In the genomic region with DNA sequence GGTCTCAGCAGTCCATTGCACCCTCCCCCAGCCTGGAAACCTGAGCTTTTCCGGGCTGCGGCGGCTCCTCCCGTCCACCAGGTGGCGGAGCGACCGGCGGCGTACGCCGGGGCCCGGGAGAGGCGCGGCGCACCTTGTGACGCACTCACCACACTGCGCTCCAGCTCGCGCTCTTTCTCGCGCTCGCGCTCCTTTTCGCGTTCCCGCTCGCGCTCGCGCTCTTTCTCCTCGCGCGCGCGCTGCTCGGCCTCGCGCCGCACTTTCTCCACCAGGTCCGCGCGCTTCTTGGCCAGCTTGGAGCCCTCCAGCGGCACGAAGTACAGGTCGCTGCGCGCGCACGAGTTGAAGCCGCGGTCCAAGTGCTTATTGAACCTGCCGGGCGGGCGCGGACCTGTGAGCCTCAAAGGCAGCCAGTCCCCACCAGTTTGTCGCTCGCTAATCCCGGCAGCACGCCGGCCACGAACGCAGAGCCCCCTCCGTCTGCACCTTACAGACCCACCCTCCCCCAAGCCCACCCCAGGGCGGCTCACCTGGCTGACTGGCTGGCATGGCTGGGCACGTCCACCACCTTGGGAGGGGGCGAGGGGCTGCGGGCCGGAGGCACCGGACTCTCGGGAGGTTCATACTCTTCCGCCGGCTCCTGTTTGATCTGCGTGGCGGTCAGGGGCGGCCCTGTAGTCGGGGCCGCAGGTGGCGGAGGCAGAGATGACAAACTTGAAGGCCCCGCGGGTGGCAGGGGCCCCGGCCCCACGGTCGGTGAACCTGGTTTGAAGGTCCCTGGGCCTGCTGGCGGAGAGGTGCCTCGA, we compare ENCODE assay signal across 8 mouse cellular contexts. TPM values are rescaled to one million over a fixed set of nuclear protein-coding genes. Genes with fewer than 3 reads are reported as not detected.
A peak's percentile ranks its signal among the peaks of the same experiment; 100 is the strongest.
DNase-seq lines count a peak whose midpoint lies in the region; ATAC-seq and TF ChIP-seq lines count a peak whose summit lies in the region.

No protein-coding gene starts in this region.

- H3K9ac ChIP-seq in heart, embryonic 13.5 days = peak overlapping the region; percentile 96
- H3K9ac ChIP-seq in kidney, postnatal 0 days (ENCODE audit: low read depth, low read length) = peak overlapping the region; percentile 86
- peak overlapping the region; percentile 76 for H3K9ac ChIP-seq in liver, embryonic 11.5 days (ENCODE audit: low read depth, low read length)

- peaks cover 63% of the 10 kb centered on the region for H3K36me3 ChIP-seq in heart, embryonic 13.5 days
- H3K36me3 ChIP-seq in kidney, postnatal 0 days (ENCODE audit: insufficient read depth, low read length) = peaks cover 42% of the 10 kb centered on the region
- H3K36me3 ChIP-seq in liver, embryonic 11.5 days (ENCODE audit: control insufficient read depth, insufficient read depth, low read length) = peaks cover 2% of the 10 kb centered on the region; the same call in 1 of the 2 replicates
- peaks cover 4% of the 10 kb centered on the region for H3K36me3 ChIP-seq in myocyte (ENCODE audit: control insufficient read depth, insufficient read depth)

- peak; percentile 94 for TF ChIP-seq CTCF in kidney, postnatal 0 days (IDR thresholded peaks at IDR 0.05; ENCODE audit: low read depth)

- peak overlapping the region; percentile 98 for H3K4me2 ChIP-seq in heart, embryonic 13.5 days
- peak overlapping the region; percentile 99 for H3K4me2 ChIP-seq in kidney, postnatal 0 days (ENCODE audit: low read length)
- peak overlapping the region; percentile 86 for H3K4me2 ChIP-seq in liver, embryonic 11.5 days
- peak overlapping the region; percentile 58 for H3K4me2 ChIP-seq in myocyte (ENCODE audit: low read depth)

- peaks cover 10% of the 10 kb centered on the region for H3K79me2 ChIP-seq in myocyte (ENCODE audit: control insufficient read depth, insufficient read depth)

- peak overlapping the region; percentile 64 for H3K27ac ChIP-seq in brown adipose tissue, adult 24 weeks (replicated peaks; ENCODE audit: low read depth, low read length)
- peak overlapping the region; percentile 89 for H3K27ac ChIP-seq in heart, embryonic 13.5 days (replicated peaks)
- peak overlapping the region; percentile 93 for H3K27ac ChIP-seq in kidney, postnatal 0 days
- peak overlapping the region; percentile 72 for H3K27ac ChIP-seq in liver, embryonic 11.5 days (ENCODE audit: low read depth, low read length)

- peak; percentile 79 for ATAC-seq in erythroid progenitor cell, adult 5-6 weeks (replicated peaks; ENCODE audit: low FRiP score, poor library complexity, severe bottlenecking)
- ATAC-seq in heart, embryonic 13.5 days (ENCODE audit: extremely low read depth, insufficient number of reproducible peaks, low FRiP score, low TSS enrichment) = peak; percentile 77
- ATAC-seq in kidney, postnatal 0 days (replicated peaks; ENCODE audit: low FRiP score, low read depth) = peak; percentile 84
- ATAC-seq in liver, embryonic 11.5 days (replicated peaks; ENCODE audit: low FRiP score) = peak; percentile 80

- TF ChIP-seq POLR2A in myocyte (IDR thresholded peaks at IDR 0.05; ENCODE audit: insufficient read length, low read depth) = peak; percentile 70

- H3K4me3 ChIP-seq in brown adipose tissue, adult 24 weeks (ENCODE audit: insufficient read depth, low read depth, low read length) = peak overlapping the region; percentile 63
- peak overlapping the region; percentile 68 for H3K4me3 ChIP-seq in heart, embryonic 13.5 days
- H3K4me3 ChIP-seq in kidney, postnatal 0 days (replicated peaks; ENCODE audit: low read depth, low read length) = peak overlapping the region; percentile 52
- H3K4me3 ChIP-seq in liver, embryonic 11.5 days (ENCODE audit: low read depth, low read length) = peak overlapping the region; percentile 60
- H3K4me3 ChIP-seq in myocyte = peak overlapping the region; percentile 22

- peaks cover 3% of the 10 kb centered on the region; the same call in 1 of the 2 replicates for H3K4me1 ChIP-seq in brown adipose tissue, adult 24 weeks (ENCODE audit: control insufficient read depth, insufficient read depth, insufficient read length, low read length)
- H3K4me1 ChIP-seq in heart, embryonic 13.5 days = peaks cover 33% of the 10 kb centered on the region
- peaks cover 18% of the 10 kb centered on the region for H3K4me1 ChIP-seq in kidney, postnatal 0 days (replicated peaks; ENCODE audit: insufficient read depth, low read length)
- H3K4me1 ChIP-seq in liver, embryonic 11.5 days (replicated peaks; ENCODE audit: control insufficient read depth, insufficient read depth, low read length) = peaks cover 14% of the 10 kb centered on the region

- no peaks in the 10 kb centered on the region for H3K27me3 ChIP-seq in heart, embryonic 13.5 days (replicated peaks)
- no peaks in the 10 kb centered on the region for H3K27me3 ChIP-seq in kidney, postnatal 0 days (ENCODE audit: insufficient read depth, low read length)
- H3K27me3 ChIP-seq in liver, embryonic 11.5 days (replicated peaks; ENCODE audit: control insufficient read depth, insufficient read depth, low read length) = no peaks in the 10 kb centered on the region
- no peaks in the 10 kb centered on the region for H3K27me3 ChIP-seq in myocyte (ENCODE audit: control insufficient read depth, insufficient read depth, insufficient read length)

- peak overlapping the region; percentile 33 for H3ac ChIP-seq in myocyte (ENCODE audit: control insufficient read depth, insufficient read length)

- 2% methylated on average over 85 of the region's 85 CpGs for WGBS in heart, embryonic 13.5 days
- under 1% methylated on average over 85 of the region's 85 CpGs for WGBS in kidney, postnatal 0 days
- WGBS in liver, embryonic 11.5 days = under 1% methylated on average over 85 of the region's 85 CpGs

- H3K9me3 ChIP-seq in heart, embryonic 13.5 days = no peaks in the 10 kb centered on the region
- H3K9me3 ChIP-seq in kidney, postnatal 0 days (replicated peaks; ENCODE audit: low read length) = no peaks in the 10 kb centered on the region
- no peaks in the 10 kb centered on the region for H3K9me3 ChIP-seq in liver, embryonic 11.5 days (ENCODE audit: control insufficient read depth, low read length)

- DNase-seq in CD4-positive, CD25-positive, alpha-beta regulatory T cell, adult 2 months (ENCODE audit: low read depth, low spot score) = peak; percentile 96
- peak; percentile 96 for DNase-seq in kidney, postnatal 0 days (ENCODE audit: low spot score)
- peak; percentile 93 for DNase-seq in liver, embryonic 11.5 days (ENCODE audit: low spot score)
- DNase-seq in spleen, postnatal 4 days (ENCODE audit: low spot score in 2 of 2) = peak; percentile 93 to 98

RNA-seq across cellular contexts. Expression of gene Grcc10, which starts 4.5 kb away (rescaled TPM):
- 301 and 355 TPM in 2 replicates for polyA plus RNA-seq in brown adipose tissue, adult 24 weeks (2012; ENCODE audit: insufficient read depth, insufficient read length, missing spikeins)
- 26.0 and 63.4 TPM in 2 replicates for total RNA-seq in erythroid progenitor cell, adult 5-6 weeks (2015; ENCODE audit: low replicate concordance)
- total RNA-seq in erythroid progenitor cell, adult 5-6 weeks (2017; ENCODE audit: low replicate concordance) = 21.9 and 23.3 TPM in 2 replicates
- polyA plus RNA-seq in heart, embryonic 13.5 days (2015; fragmentation: Nextera tagmentation; extraction: Ambion mirVana) = 364 and 411 TPM in 2 replicates
- 549 and 600 TPM in 2 replicates for polyA plus RNA-seq in kidney, postnatal 0 days (2015; fragmentation: Nextera tagmentation; extraction: Ambion mirVana)
- polyA plus RNA-seq in liver, embryonic 11.5 days (2014; fragmentation: Nextera tagmentation; extraction: Ambion mirVana) = 147 and 167 TPM in 2 replicates
- polyA plus RNA-seq in myocyte (2012; fragmentation: generic; extraction: Trizol) = 287 TPM

RNA-seq across cellular contexts. Expression of gene Ptpn6, which starts 7.2 kb away (rescaled TPM):
- 13.5 and 14.1 TPM in 2 replicates for polyA plus RNA-seq in brown adipose tissue, adult 24 weeks (2012; ENCODE audit: insufficient read depth, insufficient read length, missing spikeins)
- 39.3 and 91.8 TPM in 2 replicates for total RNA-seq in erythroid progenitor cell, adult 5-6 weeks (2015; ENCODE audit: low replicate concordance)
- total RNA-seq in erythroid progenitor cell, adult 5-6 weeks (2017; ENCODE audit: low replicate concordance) = 91.8 and 94.2 TPM in 2 replicates
- polyA plus RNA-seq in heart, embryonic 13.5 days (2015; fragmentation: Nextera tagmentation; extraction: Ambion mirVana) = 5.3 and 5.6 TPM in 2 replicates
- 13.0 and 13.6 TPM in 2 replicates for polyA plus RNA-seq in kidney, postnatal 0 days (2015; fragmentation: Nextera tagmentation; extraction: Ambion mirVana)
- polyA plus RNA-seq in liver, embryonic 11.5 days (2014; fragmentation: Nextera tagmentation; extraction: Ambion mirVana) = 49.5 and 50.3 TPM in 2 replicates
- polyA plus RNA-seq in myocyte (2012; fragmentation: generic; extraction: Trizol) = 3.1 TPM

RNA-seq across cellular contexts. Expression of gene Gm45234, which starts 10.1 kb away (rescaled TPM):
- polyA plus RNA-seq in brown adipose tissue, adult 24 weeks (2012; ENCODE audit: insufficient read depth, insufficient read length, missing spikeins) = not detected in 2 replicates
- not detected in 2 replicates for total RNA-seq in erythroid progenitor cell, adult 5-6 weeks (2015; ENCODE audit: low replicate concordance)
- not detected in 2 replicates for total RNA-seq in erythroid progenitor cell, adult 5-6 weeks (2017; ENCODE audit: low replicate concordance)
- polyA plus RNA-seq in heart, embryonic 13.5 days (2015; fragmentation: Nextera tagmentation; extraction: Ambion mirVana) = not detected in 2 replicates
- not detected in 2 replicates for polyA plus RNA-seq in kidney, postnatal 0 days (2015; fragmentation: Nextera tagmentation; extraction: Ambion mirVana)
- 0.15 TPM in 1 of 2 replicates, not detected in the other for polyA plus RNA-seq in liver, embryonic 11.5 days (2014; fragmentation: Nextera tagmentation; extraction: Ambion mirVana)
- polyA plus RNA-seq in myocyte (2012; fragmentation: generic; extraction: Trizol) = not detected

RNA-seq across cellular contexts. Expression of gene Atn1, which starts 10.6 kb away (rescaled TPM):
- polyA plus RNA-seq in brown adipose tissue, adult 24 weeks (2012; ENCODE audit: insufficient read depth, insufficient read length, missing spikeins) = 31.7 and 35.7 TPM in 2 replicates
- total RNA-seq in erythroid progenitor cell, adult 5-6 weeks (2015; ENCODE audit: low replicate concordance) = 9.4 and 13.8 TPM in 2 replicates
- 0.15 and 0.51 TPM in 2 replicates for total RNA-seq in erythroid progenitor cell, adult 5-6 weeks (2017; ENCODE audit: low replicate concordance)
- polyA plus RNA-seq in heart, embryonic 13.5 days (2015; fragmentation: Nextera tagmentation; extraction: Ambion mirVana) = 7.8 and 9.4 TPM in 2 replicates
- polyA plus RNA-seq in kidney, postnatal 0 days (2015; fragmentation: Nextera tagmentation; extraction: Ambion mirVana) = 13.0 and 13.7 TPM in 2 replicates
- 4.4 and 5.5 TPM in 2 replicates for polyA plus RNA-seq in liver, embryonic 11.5 days (2014; fragmentation: Nextera tagmentation; extraction: Ambion mirVana)
- 39.4 TPM for polyA plus RNA-seq in myocyte (2012; fragmentation: generic; extraction: Trizol)

RNA-seq across cellular contexts. Expression of gene Eno2, which starts 23.8 kb away (rescaled TPM):
- polyA plus RNA-seq in brown adipose tissue, adult 24 weeks (2012; ENCODE audit: insufficient read depth, insufficient read length, missing spikeins) = 0.63 TPM in 1 of 2 replicates, not detected in the other
- not detected in 2 replicates for total RNA-seq in erythroid progenitor cell, adult 5-6 weeks (2015; ENCODE audit: low replicate concordance)
- total RNA-seq in erythroid progenitor cell, adult 5-6 weeks (2017; ENCODE audit: low replicate concordance) = not detected in 2 replicates
- polyA plus RNA-seq in heart, embryonic 13.5 days (2015; fragmentation: Nextera tagmentation; extraction: Ambion mirVana) = 4.6 and 4.9 TPM in 2 replicates
- 7.6 TPM in 2 replicates for polyA plus RNA-seq in kidney, postnatal 0 days (2015; fragmentation: Nextera tagmentation; extraction: Ambion mirVana)
- polyA plus RNA-seq in liver, embryonic 11.5 days (2014; fragmentation: Nextera tagmentation; extraction: Ambion mirVana) = 2.1 and 2.6 TPM in 2 replicates
- 19.5 TPM for polyA plus RNA-seq in myocyte (2012; fragmentation: generic; extraction: Trizol)

Comparison
In these comparisons a context has a peak if more than half of its experiments do, and no peak if none do; other contexts are left out.
1. Peak in every context shown above with its lines: DNase-seq, ATAC-seq, H3K4me3 ChIP-seq and H3K27ac ChIP-seq.